Mouse (Mus musculus): ENCODE measurements around the gene B4galt5.

B4galt5 gene

DNA sequence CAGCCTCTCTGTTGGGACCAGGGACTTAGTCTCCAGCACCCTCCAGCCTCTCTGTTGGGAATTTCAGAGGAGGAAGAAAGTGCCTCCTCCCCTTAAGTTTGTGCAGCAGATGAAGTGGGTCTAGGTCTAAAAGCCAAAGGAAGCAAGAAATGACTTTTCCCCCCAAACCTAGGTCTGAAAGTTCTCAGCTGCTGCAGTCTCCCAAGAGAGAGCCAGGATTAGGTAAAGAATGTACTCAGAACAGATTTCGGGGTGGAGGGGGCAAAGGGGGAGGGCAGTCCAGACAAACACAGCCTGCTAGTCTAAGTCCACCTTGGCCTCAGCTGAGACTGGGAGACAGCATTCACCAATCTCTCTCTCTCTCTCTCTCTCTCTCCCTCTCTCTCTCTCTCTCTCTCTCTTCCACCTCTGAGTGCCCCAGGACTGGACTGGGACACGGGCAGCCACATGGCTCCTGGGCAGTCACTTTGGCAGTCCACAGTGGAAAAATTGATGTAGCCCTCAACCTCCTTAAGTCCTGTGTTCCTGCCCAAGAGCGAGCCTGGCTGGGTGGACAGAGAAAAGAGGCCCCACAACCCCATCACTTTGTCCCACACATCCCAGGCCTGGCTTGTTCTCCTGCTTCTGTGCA lies 96.8 kb downstream of the B4galt5 start:
- no peak for DNase-seq (ENCODE audit: low spot score in 2 of 2)

DNA sequence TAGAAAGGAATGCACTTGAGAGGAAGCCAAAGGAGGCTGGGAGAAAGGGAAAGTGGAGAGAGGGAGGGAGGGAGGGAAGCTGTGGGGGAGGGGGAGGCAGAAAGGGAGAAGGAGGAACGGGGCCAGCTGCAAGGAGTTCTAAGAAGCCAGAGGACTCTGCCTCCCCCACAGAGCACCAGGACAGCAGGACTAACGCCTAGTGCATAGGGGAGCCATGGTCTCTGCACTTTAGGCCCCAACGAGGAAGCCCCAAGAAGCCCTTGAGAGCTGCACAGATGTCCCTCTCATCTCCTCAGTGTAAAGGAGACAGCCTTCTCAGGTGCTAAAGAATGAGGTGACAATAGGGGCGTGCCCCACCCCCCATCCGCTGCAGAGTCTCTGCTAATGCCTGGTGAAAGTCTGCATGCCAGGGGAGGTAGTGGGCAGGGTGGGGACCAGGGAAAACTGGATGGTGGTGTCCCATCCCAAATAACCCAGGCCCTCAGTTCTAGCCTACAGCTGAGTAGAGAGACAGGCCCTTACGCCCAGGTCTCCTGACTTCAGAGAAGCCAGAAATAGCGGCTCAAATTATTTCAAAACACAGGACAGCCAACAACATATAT lies 98.1 kb downstream of the B4galt5 start:
- no peak for DNase-seq (ENCODE audit: low spot score in 2 of 2)

DNA sequence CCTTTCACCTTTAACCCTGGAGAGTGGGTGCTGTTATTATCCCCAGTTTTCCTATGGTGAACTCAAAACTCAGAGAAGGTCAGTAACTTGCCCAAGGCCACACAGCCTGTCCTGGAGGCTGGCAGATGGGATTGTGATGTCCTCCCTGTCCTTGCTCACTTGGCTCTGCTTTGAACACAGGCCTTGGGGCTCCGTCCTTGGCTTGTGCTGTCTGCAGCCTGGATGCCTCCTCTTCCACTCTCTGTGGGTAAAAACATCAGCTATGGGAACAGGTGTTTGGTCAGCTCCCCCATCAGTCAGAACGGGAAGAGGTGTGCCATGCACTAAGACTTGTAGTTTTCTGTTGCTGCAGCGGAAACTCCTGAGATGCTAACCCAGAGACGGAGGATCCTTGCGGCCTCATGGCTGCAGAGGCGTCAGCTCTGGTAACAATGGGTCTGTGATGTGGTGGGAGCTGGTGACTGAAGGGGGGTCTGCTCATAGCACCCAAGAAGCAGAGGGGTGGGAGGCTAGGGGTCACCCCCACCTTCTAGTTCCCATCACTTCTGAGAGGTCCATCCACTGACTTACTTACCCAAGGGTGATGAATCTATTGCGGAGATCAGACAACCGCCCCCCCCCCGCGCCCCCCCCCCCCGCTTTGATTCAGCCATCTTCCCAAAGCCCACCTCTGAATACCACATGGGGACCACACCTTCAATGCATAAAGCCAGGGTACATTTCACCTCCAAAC lies 98.8 kb downstream of the B4galt5 start:
- no peak for DNase-seq (ENCODE audit: low spot score in 2 of 2)

DNA sequence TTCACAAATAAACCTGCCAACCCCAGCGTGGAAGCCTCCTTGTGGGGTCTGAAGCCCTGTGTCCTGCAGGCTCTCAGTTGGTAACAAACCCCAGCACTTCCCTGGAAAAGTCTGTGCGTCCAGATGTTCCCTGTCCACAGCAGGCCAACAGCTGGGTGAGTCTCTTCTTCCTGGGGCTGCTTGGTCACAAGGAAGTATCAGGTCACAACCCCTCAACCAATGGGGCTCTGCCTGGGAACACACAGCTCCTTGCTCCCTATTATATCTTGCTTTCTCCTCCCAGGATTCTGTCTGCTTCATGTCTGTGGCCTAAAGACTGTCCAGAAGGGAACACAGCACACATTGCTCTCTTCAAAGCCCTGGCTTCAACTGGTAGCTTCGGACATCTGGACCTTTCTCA lies 99.4 kb downstream of the B4galt5 start:
- no peak for DNase-seq (ENCODE audit: low spot score in 2 of 2)

Data from spleen, postnatal 14 days (tissue).